Mouse (Mus musculus) liver, embryonic 14.5 days (tissue): Measurements from ENCODE around the gene Olfr193. TPM values are rescaled to one million over a fixed set of nuclear protein-coding genes. Genes with fewer than 3 reads are reported as not detected.
"Not testable (repeated sequence)": the region's sequence is repeated elsewhere in the genome, so short reads cannot be mapped to it uniquely, and the experiment has no call there.

Experiments
- ATAC-seq: fragments of 200-750 bp; cut with Nextera tagmentation; 2 replicates; pipeline ENCODE4 v1.8.0; 2017; ENCODE audit warnings: moderate number of reproducible peaks, mild to moderate bottlenecking, moderate library complexity; ENCODE audit not compliant: insufficient read depth
- DNase-seq, 3 experiments: peaks; one replicate each; pipeline ENCODE4 v3.0.0-alpha.2; 2012 to 2013; ENCODE audit warnings: low read depth in 3 of 3, low spot score in 3 of 3
- H3K27ac ChIP-seq: fragments of 300-500 bp; sonication (generic); 2 replicates; pipeline ENCODE4 v1.5.1; 2014; ENCODE audit warnings: moderate library complexity, mild to moderate bottlenecking, control low read depth, inconsistent platforms
- H3K27me3 ChIP-seq: fragments of 300-500 bp; sonication (generic); 2 replicates; pipeline ENCODE4 v1.6.1; 2014; ENCODE audit warnings: mild to moderate bottlenecking, low read length, moderate library complexity; ENCODE audit not compliant: control insufficient read depth, insufficient read depth
- H3K36me3 ChIP-seq: fragments of 300-500 bp; sonication (generic); replicated peaks from 2 replicates; pipeline ENCODE4 v1.6.1; 2014; ENCODE audit warnings: low read depth; ENCODE audit not compliant: control insufficient read depth, insufficient read depth
- H3K4me1 ChIP-seq, 2 experiments: fragments of 200-500 bp in 1 of 2; fragments of 300-500 bp in 1 of 2; sonication (generic) in 1 of 2; replicated peaks; 2 replicates each; pipeline ENCODE4 v1.6.1; 2012 to 2014; ENCODE audit warnings: antibody characterized with exemption in 1 of 2, inconsistent platforms in 1 of 2, low read length in 1 of 2; ENCODE audit not compliant: control insufficient read depth in 2 of 2, insufficient read depth in 2 of 2
- H3K4me2 ChIP-seq: fragments of 300-500 bp; sonication (generic); 2 replicates; pipeline ENCODE4 v1.6.1; 2014; ENCODE audit warnings: low read depth, mild to moderate bottlenecking, control low read depth, moderate library complexity
- H3K4me3 ChIP-seq, 2 experiments: fragments of 200-500 bp in 1 of 2; fragments of 300-500 bp in 1 of 2; sonication (generic) in 1 of 2; 2 replicates each; pipeline ENCODE4 v1.5.1; 2012 to 2014; ENCODE audit warnings: low read depth in 2 of 2, low read length in 2 of 2, mild to moderate bottlenecking in 2 of 2, control low read depth in 1 of 2, inconsistent platforms in 1 of 2, moderate library complexity in 1 of 2; ENCODE audit not compliant: insufficient read depth in 1 of 2
- H3K9ac ChIP-seq: fragments of 300-500 bp; sonication (generic); replicated peaks from 2 replicates; pipeline ENCODE4 v1.6.1; 2014; ENCODE audit warnings: mild to moderate bottlenecking, control low read depth, moderate library complexity
- H3K9me3 ChIP-seq: fragments of 300-500 bp; sonication (generic); 2 replicates; pipeline ENCODE4 v1.6.1; 2016; ENCODE audit warnings: low read length, mixed read lengths; ENCODE audit not compliant: control insufficient read depth
- CTCF ChIP-seq: IDR thresholded peaks from 2 replicates; pipeline ENCODE4 v1.5.1; 2016; ENCODE audit warnings: antibody characterized with exemption, low read depth, control low read depth
- EP300 ChIP-seq: IDR thresholded peaks from 2 replicates; pipeline ENCODE4 v1.6.1; 2016; ENCODE audit warnings: antibody characterized with exemption, low read depth
- WGBS: fragments of 180-500 bp; shearing (Covaris S2); extraction: QIAGEN DNeasy Blood & Tissue Kit; methylation state at CpG from one replicate; pipeline ENCODE4 v1.1.7; 2014; ENCODE audit not compliant: insufficient replicate concordance; 5-methylcytosine and 5-hydroxymethylcytosine counted together
- polyA plus RNA-seq, 2 experiments: library from polyadenylated mRNA; depleted of rRNA in 1 of 2; stranded (reverse) in 1 of 2; unstranded in 1 of 2; fragments of >200 nt; fragmentation: Nextera tagmentation in 1 of 2; extraction: Ambion mirVana in 1 of 2; gene quantifications; 2 replicates each; pipeline versions ENCODE4 v1.2.1 to v1.2.3; 2012 to 2014

Gene Olfr193
- polyA plus RNA-seq (2012; rRNA removed) = not detected in 2 replicates
- not detected in 2 replicates for polyA plus RNA-seq (2014; fragmentation: Nextera tagmentation; extraction: Ambion mirVana)

DNA sequence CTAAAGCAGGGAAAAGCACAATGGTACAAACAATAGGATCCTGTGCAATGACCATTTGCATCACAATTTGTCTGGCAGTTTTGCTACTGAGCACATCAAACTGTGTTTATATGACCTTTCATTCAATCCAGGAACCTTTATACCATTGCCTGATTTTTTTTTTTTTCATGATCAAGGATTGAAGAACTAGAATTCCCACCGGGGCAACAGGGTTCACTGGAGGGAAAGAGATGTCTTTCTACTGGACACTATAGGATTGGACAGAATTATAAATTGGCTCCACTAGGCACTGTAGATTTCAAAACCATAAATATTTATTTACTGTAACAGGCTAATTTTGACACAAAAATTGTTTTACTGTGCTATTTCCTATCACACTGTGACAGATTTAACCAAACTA is at the start of gene Olfr193:
TSS of gene Olfr193 (minus strand) at position 101 of the 400 bp plus-strand sequence.
- no peak for TF ChIP-seq EP300
- TF ChIP-seq CTCF = no peak

DNA sequence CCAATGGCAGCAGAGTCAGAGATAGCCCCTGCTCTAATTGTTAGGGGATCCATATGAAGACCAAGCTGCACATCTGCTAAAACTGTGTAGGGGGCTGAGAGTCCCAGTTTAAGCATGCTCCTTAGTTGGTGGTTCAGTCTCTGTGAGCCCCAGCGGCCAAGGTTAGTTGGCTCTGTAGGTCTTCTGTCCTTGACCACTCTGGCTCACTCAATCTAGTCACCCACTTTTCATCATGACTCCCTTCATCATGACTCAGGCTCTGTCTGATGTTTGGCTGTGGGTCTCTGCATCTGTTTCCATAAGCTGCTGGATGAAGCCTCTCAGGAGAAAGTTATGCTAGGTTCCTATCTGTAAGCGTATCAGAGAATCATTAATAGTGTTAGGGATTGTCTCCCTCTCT is 40.3 kb upstream of the Olfr193 start:
- Histone ChIP-seq H3K9me3 (no peaks in the 10 kb centered on the region), H3K9ac (no peak overlapping the region), H3K27ac (no peak overlapping the region), H3K4me1 (no peaks in the 10 kb centered on the region), H3K27me3 (no peaks in the 10 kb centered on the region), H3K36me3 (no peaks in the 10 kb centered on the region), H3K4me3 (no peak overlapping the region), H3K4me2 (no peak overlapping the region)
- no peak for TF ChIP-seq CTCF
- TF ChIP-seq EP300 = no peak
- ATAC-seq = no peak
- WGBS = 46% methylated on average over 2 of the region's 2 CpGs
- DNase-seq = no peak

More for the DNA sequence above, at the start of gene Olfr193:
- Histone ChIP-seq H3K9me3 (no peaks in the 10 kb centered on the region), H3K4me2 (no peak within 1 kb of the TSS), H3K4me3 (no peak within 1 kb of the TSS), H3K4me1 (no peaks in the 10 kb centered on the region), H3K27me3 (no peaks in the 10 kb centered on the region), H3K9ac (no peak within 1 kb of the TSS), H3K27ac (no peak within 1 kb of the TSS), H3K36me3 (no peaks in the 10 kb centered on the region)
- WGBS = 56% methylated on average over 1 of the region's 1 CpGs
- ATAC-seq (no peak), DNase-seq (no peak)

DNA sequence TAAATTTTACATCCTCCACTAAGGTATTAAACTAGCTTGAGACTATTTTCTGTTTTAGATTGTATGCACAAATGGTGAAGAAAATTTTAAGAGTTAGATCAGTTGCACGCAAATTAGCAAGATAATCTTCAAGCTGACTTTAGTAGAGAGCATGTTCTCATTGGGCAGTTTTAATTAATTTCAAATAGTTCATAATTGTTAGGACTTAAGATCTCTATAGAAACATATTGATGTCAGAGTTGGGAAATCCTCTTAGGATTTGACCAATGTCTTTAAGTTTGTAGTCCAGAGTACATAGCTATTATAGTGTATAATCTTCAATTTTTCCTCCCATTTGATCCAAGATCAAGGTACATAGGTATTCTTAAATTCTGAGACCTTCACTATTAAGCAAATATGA is 35.1 kb upstream of the Olfr193 start, which contains the start of gene Olfr195:
TSS of gene Olfr195 (plus strand) at position 301 of the 400 bp plus-strand sequence.
- H3K27me3 ChIP-seq = no peaks in the 10 kb centered on the region
- WGBS = 73% methylated on average over 1 of the region's 1 CpGs
- no peak within 1 kb of the TSS for H3K27ac ChIP-seq
- ATAC-seq (no peak), DNase-seq (no peak)
- no peak within 1 kb of the TSS for H3K4me3 ChIP-seq
- H3K4me2 ChIP-seq = no peak within 1 kb of the TSS
- H3K36me3 ChIP-seq = no peaks in the 10 kb centered on the region
- H3K4me1 ChIP-seq = no peaks in the 10 kb centered on the region
- TF ChIP-seq CTCF (no peak), EP300 (no peak)
- no peaks in the 10 kb centered on the region for H3K9me3 ChIP-seq
- H3K9ac ChIP-seq = no peak within 1 kb of the TSS

DNA sequence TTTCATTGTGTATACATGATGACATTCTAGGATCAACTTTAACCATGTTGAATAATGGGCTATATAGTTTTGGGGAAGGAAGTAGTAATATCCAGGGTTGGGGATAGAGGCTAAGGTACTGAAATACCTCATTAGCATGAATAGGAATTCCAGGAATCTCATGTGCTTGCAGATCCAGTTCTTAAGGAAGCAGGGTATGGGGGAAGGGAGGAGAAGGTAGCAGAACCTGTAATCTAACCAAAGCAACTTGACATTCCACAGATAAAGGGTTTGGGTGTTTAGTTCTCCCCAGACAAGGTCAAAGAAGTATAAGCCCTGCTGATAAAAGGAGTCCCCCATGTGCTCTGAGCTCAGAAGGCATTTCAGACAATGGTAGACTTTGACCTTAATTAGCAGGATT is 29.4 kb upstream of the Olfr193 start:
- no peak overlapping the region for H3K9ac ChIP-seq
- no peaks in the 10 kb centered on the region for H3K27me3 ChIP-seq
- TF ChIP-seq EP300 = no peak
- no peak for TF ChIP-seq CTCF
- H3K9me3 ChIP-seq = no peaks in the 10 kb centered on the region
- H3K27ac ChIP-seq = no peak overlapping the region
- H3K4me3 ChIP-seq = no peak overlapping the region
- no peaks in the 10 kb centered on the region for H3K4me1 ChIP-seq
- no peak overlapping the region for H3K4me2 ChIP-seq
- no peaks in the 10 kb centered on the region for H3K36me3 ChIP-seq
- no peak for DNase-seq
- no peak for ATAC-seq

DNA sequence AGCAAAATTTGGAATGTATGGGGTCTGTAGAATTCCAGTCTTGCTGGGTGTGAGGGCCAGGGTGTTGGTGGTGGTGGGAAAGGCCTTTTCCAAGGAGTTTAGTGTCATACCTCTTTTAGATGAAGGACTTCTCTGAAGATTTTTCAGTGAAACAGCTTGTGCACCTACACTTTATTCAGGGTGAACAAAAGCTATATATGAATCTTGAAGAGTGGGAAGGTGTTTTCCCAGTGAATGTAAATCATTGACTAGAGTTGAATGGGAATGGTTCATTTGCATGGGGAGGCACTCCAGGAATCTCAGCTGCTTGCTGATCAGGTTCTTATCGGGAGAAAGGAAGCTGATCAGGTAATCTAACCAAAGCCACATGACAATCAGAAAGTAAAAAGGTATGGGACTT is 19.1 kb upstream of the Olfr193 start:
- Histone ChIP-seq H3K9me3 (no peaks in the 10 kb centered on the region), H3K4me1 (no peaks in the 10 kb centered on the region), H3K27ac (no peak overlapping the region), H3K36me3 (no peaks in the 10 kb centered on the region), H3K4me3 (no peak overlapping the region), H3K4me2 (no peak overlapping the region), H3K9ac (no peak overlapping the region), H3K27me3 (no peaks in the 10 kb centered on the region)
- WGBS = 71% methylated on average over 1 of the region's 1 CpGs
- DNase-seq (no peak), ATAC-seq (no peak)
- TF ChIP-seq EP300 (no peak), CTCF (no peak)

DNA sequence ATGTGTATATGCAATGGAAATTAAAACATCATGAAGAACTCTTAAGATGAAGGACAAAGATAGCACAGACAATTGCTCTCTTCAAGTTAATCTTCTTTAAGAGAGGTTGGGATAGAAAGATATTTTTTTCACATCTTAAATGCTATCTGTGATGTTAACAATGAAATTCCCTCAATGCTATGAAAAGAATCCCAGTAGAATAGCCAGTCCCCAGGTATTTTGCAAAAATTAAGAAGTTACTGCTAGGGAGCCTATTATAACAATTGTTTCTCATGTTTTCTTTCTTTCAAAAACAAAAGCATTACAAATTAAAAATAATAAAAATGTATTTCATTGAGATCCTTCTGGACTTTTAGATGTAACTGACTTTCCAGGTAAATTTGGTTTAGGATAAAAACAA is 9.3 kb upstream of the Olfr193 start, which contains the start of gene Olfr194:
TSS of gene Olfr194 (minus strand) at position 101 of the 400 bp plus-strand sequence.
- Histone ChIP-seq H3K36me3 (no peaks in the 10 kb centered on the region), H3K9ac (no peak within 1 kb of the TSS), H3K4me1 (no peaks in the 10 kb centered on the region), H3K4me2 (no peak within 1 kb of the TSS), H3K27me3 (no peaks in the 10 kb centered on the region), H3K4me3 (no peak within 1 kb of the TSS), H3K27ac (no peak within 1 kb of the TSS), H3K9me3 (no peaks in the 10 kb centered on the region)
- no peak for TF ChIP-seq EP300
- TF ChIP-seq CTCF = no peak
- no peak for ATAC-seq
- no peak for DNase-seq

DNA sequence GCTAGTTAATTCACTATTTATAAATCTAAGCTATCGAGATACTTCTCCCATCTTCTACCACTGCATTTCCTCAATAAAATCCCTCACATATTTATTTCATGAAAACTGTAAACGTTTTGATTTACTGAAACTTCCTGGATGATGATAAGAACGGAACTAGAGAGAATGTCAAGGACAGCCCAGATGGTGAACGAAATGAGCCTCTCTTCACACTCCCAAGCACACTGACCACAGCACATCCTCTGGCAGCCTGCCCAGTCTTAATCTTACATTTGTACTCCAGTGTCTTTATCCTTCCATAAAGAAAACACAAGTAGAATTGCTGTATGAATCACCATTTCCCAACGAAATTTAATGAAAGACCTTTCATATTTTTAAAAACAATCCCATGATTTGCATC is 3.2 kb downstream of the Olfr193 start:
- DNase-seq, H3K4me1 ChIP-seq, ATAC-seq, H3K9me3 ChIP-seq, H3K27me3 ChIP-seq, H3K9ac ChIP-seq, H3K4me2 ChIP-seq, H3K4me3 ChIP-seq, H3K36me3 ChIP-seq, H3K27ac ChIP-seq: not testable (repeated sequence)
- 39% methylated on average over 5 of the region's 5 CpGs for WGBS
